In the genomic region with DNA sequence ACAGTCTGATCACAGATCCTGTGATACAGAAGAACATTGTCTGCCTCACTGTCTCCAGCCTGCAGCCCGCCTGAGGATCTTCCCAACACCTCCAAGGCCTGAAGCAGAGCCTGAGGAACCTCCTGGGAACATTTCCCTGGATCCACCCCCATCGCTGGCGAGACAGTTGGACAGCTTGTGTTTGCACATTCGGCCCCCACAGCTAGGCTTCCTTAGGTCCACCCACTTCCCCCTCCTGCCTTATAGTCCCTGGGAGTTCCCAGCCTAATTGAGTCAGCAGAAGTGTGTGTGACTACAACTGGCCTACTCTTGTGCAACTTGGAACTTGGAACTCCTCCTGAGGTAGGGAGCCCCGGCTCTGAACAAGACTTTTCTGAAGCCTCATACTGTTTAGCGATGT, we compare ENCODE assay signal across 8 mouse cellular contexts. TPM values are rescaled to one million over a fixed set of nuclear protein-coding genes. Genes with fewer than 3 reads are reported as not detected.
DNase-seq lines count a peak whose midpoint lies in the region; ATAC-seq and TF ChIP-seq lines count a peak whose summit lies in the region.
"Had no signal": no experiment of that assay in that cellular context is flagged by ENCODE, and none has a peak within 500 bp of the region (broad histone marks: within the 10 kb centered on the region; RNA-seq: fewer than 3 reads in every experiment).

No protein-coding gene starts in this region.

- H3K36me3 ChIP-seq in C2C12 (ENCODE audit: control insufficient read depth, insufficient read depth): no peaks in the 10 kb centered on the region
- no peaks in the 10 kb centered on the region for H3K36me3 ChIP-seq in lung, embryonic 14.5 days (ENCODE audit: insufficient read depth)
- H3K36me3 ChIP-seq: limb, embryonic 13.5 days had no signal

- peak; percentile 9 for DNase-seq in brain, embryonic 14.5 days (ENCODE audit: low read depth)
- peak; percentile 31 for DNase-seq in lung, embryonic 14.5 days
- DNase-seq in testis, postnatal 10 days (ENCODE audit: low spot score): peak; percentile 59
- no peak for DNase-seq in cerebellum, adult 2 months
- DNase-seq in cerebellum, postnatal 36 days: no peak

- no peak overlapping the region for H3K4me2 ChIP-seq in lung, embryonic 14.5 days
- H3K4me2 ChIP-seq: limb, embryonic 13.5 days had no signal

- H3K9me3 ChIP-seq in lung, embryonic 14.5 days (ENCODE audit: low read depth, low read length): no peaks in the 10 kb centered on the region
- H3K9me3 ChIP-seq: limb, embryonic 13.5 days had no signal

- ATAC-seq in hematopoietic stem cell, adult 5-6 weeks (replicated peaks in 1 of 2; ENCODE audit: insufficient read depth in 1 of 2, low FRiP score in 2 of 2, low TSS enrichment in 1 of 2, low read depth in 1 of 2, poor library complexity in 2 of 2, severe bottlenecking in 2 of 2): peak; percentile 20 to 50; a peak in 1 of 4 replicates
- no peak for ATAC-seq in lung, embryonic 14.5 days (ENCODE audit: insufficient read depth)

- peak overlapping the region; percentile 36; the same call in 1 of the 2 replicates for H3K27ac ChIP-seq in lung, embryonic 14.5 days (ENCODE audit: low read depth)
- H3K27ac ChIP-seq in cerebellum, adult 2 months (ENCODE audit: insufficient read depth, low read length): no peak overlapping the region
- H3K27ac ChIP-seq: limb, embryonic 13.5 days had no signal

- no peaks in the 10 kb centered on the region for H3K79me2 ChIP-seq in C2C12 (ENCODE audit: control insufficient read depth, insufficient read depth)

- no peak overlapping the region for H3ac ChIP-seq in C2C12 (ENCODE audit: control insufficient read depth, insufficient read length, low read depth)

- no peak for TF ChIP-seq POLR2A in brain, embryonic 14.5 days (IDR thresholded peaks at IDR 0.05; ENCODE audit: borderline replicate concordance, extremely low read depth, insufficient read depth, insufficient read length, poor library complexity, severe bottlenecking)
- no peak for TF ChIP-seq POLR2A in cerebellum, adult 2 months (IDR thresholded peaks at IDR 0.05; ENCODE audit: borderline replicate concordance, insufficient read depth, low read length)

- H3K9ac ChIP-seq in lung, embryonic 14.5 days: no peak overlapping the region
- H3K9ac ChIP-seq: limb, embryonic 13.5 days had no signal

- 0 out of 2 replicates have a peak, but pooled peaks cover 4% of the 10 kb centered on the region for H3K4me1 ChIP-seq in lung, embryonic 14.5 days (ENCODE audit: insufficient read depth)
- peaks cover 27% of the 10 kb centered on the region for H3K4me1 ChIP-seq in cerebellum, adult 2 months (ENCODE audit: control insufficient read depth, insufficient read depth, low read length)

- H3K27me3 ChIP-seq in C2C12 (ENCODE audit: control insufficient read depth, insufficient read depth, insufficient read length): no peaks in the 10 kb centered on the region
- no peaks in the 10 kb centered on the region for H3K27me3 ChIP-seq in lung, embryonic 14.5 days (ENCODE audit: insufficient read depth, low read length)
- no peaks in the 10 kb centered on the region for H3K27me3 ChIP-seq in cerebellum, adult 2 months (ENCODE audit: control insufficient read depth, insufficient read depth, low read length)
- H3K27me3 ChIP-seq: limb, embryonic 13.5 days had no signal

- no peak overlapping the region for H3K4me3 ChIP-seq in C2C12 (ENCODE audit: insufficient read depth, poor library complexity, severe bottlenecking)
- H3K4me3 ChIP-seq in lung, embryonic 14.5 days (ENCODE audit: low read depth, low read length): no peak overlapping the region
- no peak overlapping the region for H3K4me3 ChIP-seq in cerebellum, adult 2 months (replicated peaks; ENCODE audit: insufficient read depth, low read depth, low read length)
- H3K4me3 ChIP-seq: limb, embryonic 13.5 days had no signal

- no peak for TF ChIP-seq CTCF in C2C12 (IDR thresholded peaks at IDR 0.05; ENCODE audit: control insufficient read depth, insufficient read depth, insufficient read length)
- TF ChIP-seq CTCF in brain, embryonic 14.5 days (IDR thresholded peaks at IDR 0.05; ENCODE audit: borderline replicate concordance, extremely low read depth, insufficient read depth, insufficient read length): no peak
- TF ChIP-seq CTCF in lung, embryonic 14.5 days (IDR thresholded peaks at IDR 0.05; ENCODE audit: low read depth): no peak
- no peak for TF ChIP-seq CTCF in cerebellum, adult 2 months (IDR thresholded peaks at IDR 0.05; ENCODE audit: borderline replicate concordance, insufficient read depth, low read depth, low read length)

- H3K79me3 ChIP-seq in C2C12 (ENCODE audit: low read depth): no peaks in the 10 kb centered on the region

- 41% methylated on average over 6 of the region's 6 CpGs for whole genome bisulfite sequencing in lung, embryonic 14.5 days
- WGBS in cerebellum, adult 2 months: 58% methylated on average over 6 of the region's 6 CpGs

TF ChIP-seq in C2C12, 6 proteins besides CTCF, POLR2A, EP300 and RAD21:
- TF ChIP-seq MAX (IDR thresholded peaks at IDR 0.05): no peak
- no peak for TF ChIP-seq USF1 (IDR thresholded peaks at IDR 0.05; ENCODE audit: low read depth)
- TF ChIP-seq CEBPB (IDR thresholded peaks at IDR 0.05; ENCODE audit: low read depth): peak; percentile 59
- no peak for TF ChIP-seq MYOD1 (IDR thresholded peaks at IDR 0.05; ENCODE audit: control insufficient read depth, insufficient read length, low read depth)

RNA-seq across cellular contexts. Expression of a gene that starts 12.5 kb away (rescaled TPM):
- polyA plus RNA-seq in C2C12 (2012; fragmentation: generic; extraction: Trizol): not detected
- polyA plus RNA-seq in brain, embryonic 14.5 days (2012; rRNA removed): 0.32 and 0.36 TPM in 2 replicates
- total RNA-seq in hematopoietic stem cell, adult 5-6 weeks (2017): not detected in 2 replicates
- polyA plus RNA-seq in lung, embryonic 14.5 days (2014; fragmentation: Nextera tagmentation; extraction: Ambion mirVana): 0.59 and 1.4 TPM in 2 replicates
- 1.8 and 2.1 TPM in 2 replicates for polyA plus RNA-seq in cerebellum, adult 2 months (2012; rRNA removed)

RNA-seq across cellular contexts. Expression of a gene that starts 26.4 kb away (rescaled TPM):
- polyA plus RNA-seq in C2C12 (2012; fragmentation: generic; extraction: Trizol): 154 TPM
- polyA plus RNA-seq in brain, embryonic 14.5 days (2012; rRNA removed): 40.6 and 57.3 TPM in 2 replicates
- total RNA-seq in hematopoietic stem cell, adult 5-6 weeks (2017): 10.8 and 11.4 TPM in 2 replicates
- polyA plus RNA-seq in lung, embryonic 14.5 days (2014; fragmentation: Nextera tagmentation; extraction: Ambion mirVana): 68.9 and 71.3 TPM in 2 replicates
- polyA plus RNA-seq in cerebellum, adult 2 months (2012; rRNA removed): 38.9 and 39.3 TPM in 2 replicates

RNA-seq across cellular contexts. Expression of a gene that starts 31.5 kb away (rescaled TPM):
- 90.7 TPM for polyA plus RNA-seq in C2C12 (2012; fragmentation: generic; extraction: Trizol)
- polyA plus RNA-seq in brain, embryonic 14.5 days (2012; rRNA removed): 204 and 253 TPM in 2 replicates
- total RNA-seq in hematopoietic stem cell, adult 5-6 weeks (2017): 11.6 and 21.4 TPM in 2 replicates
- 226 and 229 TPM in 2 replicates for polyA plus RNA-seq in lung, embryonic 14.5 days (2014; fragmentation: Nextera tagmentation; extraction: Ambion mirVana)
- 159 and 168 TPM in 2 replicates for polyA plus RNA-seq in cerebellum, adult 2 months (2012; rRNA removed)

RNA-seq across cellular contexts. Expression of a gene that starts 32.9 kb away (rescaled TPM):
- 0.12 TPM for polyA plus RNA-seq in C2C12 (2012; fragmentation: generic; extraction: Trizol)
- not detected in 2 replicates for polyA plus RNA-seq in brain, embryonic 14.5 days (2012; rRNA removed)
- total RNA-seq in hematopoietic stem cell, adult 5-6 weeks (2017): not detected in 2 replicates
- polyA plus RNA-seq in lung, embryonic 14.5 days (2014; fragmentation: Nextera tagmentation; extraction: Ambion mirVana): not detected in 2 replicates
- polyA plus RNA-seq in cerebellum, adult 2 months (2012; rRNA removed): not detected in 2 replicates

RNA-seq across cellular contexts. Expression of a gene that starts 33.6 kb away (rescaled TPM):
- polyA plus RNA-seq in C2C12 (2012; fragmentation: generic; extraction: Trizol): 338 TPM
- 96.3 and 107 TPM in 2 replicates for polyA plus RNA-seq in brain, embryonic 14.5 days (2012; rRNA removed)
- 63.4 and 112 TPM in 2 replicates for total RNA-seq in hematopoietic stem cell, adult 5-6 weeks (2017)
- polyA plus RNA-seq in lung, embryonic 14.5 days (2014; fragmentation: Nextera tagmentation; extraction: Ambion mirVana): 150 and 162 TPM in 2 replicates
- 108 and 119 TPM in 2 replicates for polyA plus RNA-seq in cerebellum, adult 2 months (2012; rRNA removed)

Comparison
In these comparisons a context has a peak if more than half of its experiments do, and no peak if none do; other contexts are left out.
1. DNase-seq: peak in brain, embryonic 14.5 days (single experiment), lung, embryonic 14.5 days (single experiment) and testis, postnatal 10 days (single experiment); none in cerebellum, adult 2 months (0 of 2) and cerebellum, postnatal 36 days (0 of 2).